Mouse (Mus musculus): ENCODE data around the gene Gpr146.

The Gpr146 gene

DNA sequence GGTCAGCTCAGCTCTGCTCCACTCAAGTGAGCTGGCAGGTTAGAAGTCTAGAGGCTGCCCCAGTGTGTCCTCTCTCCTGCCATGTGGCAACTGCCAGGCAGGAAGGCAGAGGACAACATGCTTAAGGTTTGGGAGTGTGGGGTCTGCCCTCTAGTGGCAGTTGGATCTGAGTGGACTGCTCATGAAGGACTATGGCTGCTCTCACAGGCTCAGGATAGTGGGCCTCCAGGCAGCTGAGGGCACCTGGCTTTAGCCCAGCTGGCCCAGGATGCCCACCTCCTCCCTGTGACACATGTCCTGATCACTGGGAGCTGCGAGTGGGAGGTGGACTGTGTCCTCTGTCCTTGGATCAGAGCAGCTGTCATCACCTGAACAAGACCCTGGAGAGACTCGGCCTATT lies 18.8 kb upstream of the Gpr146 start:
- no peak for DNase-seq (ENCODE audit: low spot score)

DNA sequence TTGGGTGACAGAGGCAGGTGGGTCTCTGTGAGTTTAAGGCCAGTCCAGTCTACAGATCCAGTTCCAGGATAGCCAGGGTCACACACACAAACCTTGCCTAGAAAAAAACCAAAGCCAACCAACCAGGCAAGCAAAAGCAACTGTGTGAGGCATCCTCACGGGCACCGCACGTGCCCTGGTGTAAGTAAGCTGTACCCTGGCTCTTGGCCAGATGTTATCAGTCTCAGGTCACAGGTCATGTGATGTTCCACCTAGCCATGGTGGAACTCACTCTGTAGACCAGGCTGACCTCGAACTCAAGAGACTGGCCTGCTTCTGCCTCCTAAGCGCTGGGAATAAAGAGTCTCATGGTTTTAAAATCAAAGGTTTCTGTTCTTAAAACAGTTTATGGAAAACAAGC lies 18.3 kb upstream of the Gpr146 start:
- no peak for DNase-seq (ENCODE audit: low spot score)

DNA sequence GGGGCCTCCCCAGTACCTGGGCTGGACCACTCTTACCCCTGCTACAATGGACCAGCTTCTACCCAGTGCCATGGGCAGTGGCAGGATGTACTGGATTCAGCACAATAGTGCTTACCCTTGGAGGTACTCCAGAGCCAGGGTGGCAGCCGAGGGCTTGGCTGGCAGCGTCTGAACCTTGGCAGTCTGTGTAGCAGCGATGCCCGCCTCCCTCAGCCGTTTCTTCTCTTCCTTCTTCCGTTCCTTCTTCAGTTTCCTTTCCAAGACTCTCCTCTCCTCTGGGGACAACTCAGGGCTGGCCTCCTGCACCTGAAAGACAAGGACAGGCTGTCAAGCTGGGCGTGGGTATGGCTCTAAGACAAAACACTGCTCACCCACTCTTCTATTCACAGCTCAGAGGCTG lies 13.6 kb upstream of the Gpr146 start:
- DNase-seq (ENCODE audit: low spot score): no peak

DNA sequence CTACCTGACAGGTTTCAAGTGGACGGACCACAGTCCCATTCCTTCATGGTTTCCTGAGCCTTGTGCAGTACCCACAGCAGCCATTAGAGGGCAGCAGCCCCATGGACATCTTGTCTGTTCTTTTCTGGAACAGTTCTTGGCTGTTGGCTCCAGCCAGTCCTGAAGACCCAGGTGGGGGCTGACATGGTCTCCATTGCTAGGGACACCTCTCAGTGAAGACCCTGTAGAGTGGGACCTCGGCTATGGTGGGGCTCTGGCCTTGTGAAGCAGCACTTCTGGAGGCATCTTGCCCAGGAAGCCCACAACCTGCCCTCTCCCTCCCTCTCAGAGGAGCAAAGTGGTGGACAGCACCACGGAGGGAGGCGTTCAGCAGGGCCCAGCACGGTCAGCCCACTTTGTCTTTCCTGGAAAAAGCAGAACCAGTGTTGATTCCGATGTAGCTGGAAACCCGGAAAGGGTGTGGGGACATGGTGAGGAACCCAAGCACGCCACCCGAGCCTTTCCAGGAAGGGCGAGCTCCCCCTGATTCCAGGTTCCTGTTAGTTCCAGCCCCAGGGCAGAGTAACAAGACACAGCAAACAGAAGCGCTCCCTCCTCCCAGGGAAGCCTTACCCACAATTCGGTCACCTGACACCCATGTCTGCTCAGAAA lies 13.1 kb upstream of the Gpr146 start:
- DNase-seq (ENCODE audit: low spot score): peak; percentile 83

DNA sequence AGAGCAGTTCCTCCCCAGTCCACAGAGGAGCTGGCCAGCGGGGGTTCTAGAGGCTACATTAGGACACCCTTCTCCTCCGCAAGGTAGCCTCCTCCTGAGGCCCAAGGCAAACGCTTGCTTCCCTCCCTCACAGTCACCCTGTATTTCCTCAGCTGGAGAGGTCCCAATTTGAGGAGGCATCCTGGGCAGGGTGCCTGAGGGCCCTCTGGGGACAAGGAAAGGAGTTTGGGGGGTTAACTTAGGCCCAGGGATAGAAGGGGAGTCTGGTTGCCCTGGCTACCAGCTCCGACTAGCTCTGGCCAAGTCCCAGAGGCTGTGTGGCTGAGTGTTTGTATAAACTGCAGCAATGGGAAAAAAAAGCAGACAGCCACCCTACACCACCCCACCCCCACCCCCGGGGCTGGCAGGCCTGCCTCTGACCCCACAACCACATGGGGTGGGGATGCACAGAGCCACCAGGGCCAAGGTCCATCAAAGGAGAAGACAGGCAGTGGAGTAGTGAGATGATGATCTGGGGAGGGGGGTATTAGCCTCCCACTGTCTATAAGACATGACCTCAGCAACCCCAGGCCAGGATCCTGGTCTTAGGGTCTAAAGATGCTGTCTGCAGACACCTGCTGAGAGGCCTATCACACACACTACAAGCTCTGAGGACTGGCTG lies 12.5 kb upstream of the Gpr146 start:
- no peak for DNase-seq (ENCODE audit: low spot score)

DNA sequence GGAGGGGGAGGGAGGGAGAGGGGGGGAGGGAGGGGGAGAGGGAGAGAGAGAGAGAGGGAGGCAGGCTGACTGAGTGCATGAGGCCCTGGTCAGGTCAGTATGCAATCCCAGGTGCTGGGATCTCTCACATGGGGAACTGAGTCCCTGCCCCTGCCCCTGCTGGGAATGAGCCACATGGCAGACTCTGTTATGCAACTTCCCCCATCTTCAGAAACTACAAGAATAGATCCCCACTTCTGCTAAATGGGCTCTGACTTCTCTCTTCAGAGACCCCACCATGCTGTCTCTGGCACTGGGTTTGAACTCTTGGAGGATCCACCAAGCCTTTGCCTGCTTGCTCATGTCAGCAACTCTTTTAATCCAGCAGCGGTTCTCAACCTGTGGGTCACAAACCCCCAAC lies 11.7 kb upstream of the Gpr146 start:
- no peak for DNase-seq (ENCODE audit: low spot score)

DNA sequence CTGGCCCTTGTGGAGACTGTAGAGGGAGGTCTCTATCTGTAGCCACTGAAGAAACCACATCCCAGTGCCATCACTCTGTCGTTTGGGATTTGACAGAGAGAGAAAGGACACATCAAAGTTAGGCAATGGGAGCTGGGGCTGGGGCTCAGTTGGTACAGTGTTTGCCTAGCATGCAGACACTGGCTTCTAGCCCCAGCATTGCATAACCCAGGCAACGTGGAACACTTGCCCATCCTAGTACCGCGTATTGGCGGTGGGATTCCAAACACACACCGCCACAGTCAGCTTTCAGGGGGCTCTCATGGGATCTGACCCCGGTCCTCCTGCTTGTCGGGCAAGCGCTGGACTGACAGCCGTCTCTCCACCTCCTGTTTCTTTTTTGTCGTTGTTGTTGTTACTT lies 11.0 kb upstream of the Gpr146 start:
- DNase-seq (ENCODE audit: low spot score): no peak

DNA sequence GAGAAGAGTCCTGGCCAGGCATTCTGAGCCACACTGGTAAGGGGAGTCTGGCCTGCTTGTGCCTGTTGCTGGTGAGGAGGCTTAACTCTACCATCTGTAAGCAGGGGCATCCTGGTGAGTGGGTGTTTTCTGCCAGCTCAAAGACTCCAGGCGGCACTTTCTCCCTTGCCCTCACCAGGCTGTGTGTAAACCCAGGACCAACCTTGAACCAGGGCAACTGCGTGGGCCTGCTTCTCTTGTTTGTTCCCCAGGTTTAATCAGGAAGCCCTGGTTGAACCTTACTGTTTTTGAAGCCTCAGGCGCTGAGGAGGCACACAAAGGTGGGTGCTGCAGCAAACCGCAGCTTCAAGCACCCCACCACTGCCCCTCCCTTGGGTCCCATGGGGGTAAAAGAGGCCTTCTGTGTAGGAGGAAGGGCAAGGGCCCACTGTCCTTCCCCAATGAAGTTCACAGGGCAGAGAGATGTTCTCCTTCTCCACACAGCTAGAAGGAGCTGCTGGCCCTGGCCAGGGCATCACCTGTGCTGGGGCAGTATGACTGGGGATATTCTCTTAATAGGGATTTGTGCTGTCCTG lies 9.5 kb upstream of the Gpr146 start:
- no peak for DNase-seq (ENCODE audit: low spot score)

DNA sequence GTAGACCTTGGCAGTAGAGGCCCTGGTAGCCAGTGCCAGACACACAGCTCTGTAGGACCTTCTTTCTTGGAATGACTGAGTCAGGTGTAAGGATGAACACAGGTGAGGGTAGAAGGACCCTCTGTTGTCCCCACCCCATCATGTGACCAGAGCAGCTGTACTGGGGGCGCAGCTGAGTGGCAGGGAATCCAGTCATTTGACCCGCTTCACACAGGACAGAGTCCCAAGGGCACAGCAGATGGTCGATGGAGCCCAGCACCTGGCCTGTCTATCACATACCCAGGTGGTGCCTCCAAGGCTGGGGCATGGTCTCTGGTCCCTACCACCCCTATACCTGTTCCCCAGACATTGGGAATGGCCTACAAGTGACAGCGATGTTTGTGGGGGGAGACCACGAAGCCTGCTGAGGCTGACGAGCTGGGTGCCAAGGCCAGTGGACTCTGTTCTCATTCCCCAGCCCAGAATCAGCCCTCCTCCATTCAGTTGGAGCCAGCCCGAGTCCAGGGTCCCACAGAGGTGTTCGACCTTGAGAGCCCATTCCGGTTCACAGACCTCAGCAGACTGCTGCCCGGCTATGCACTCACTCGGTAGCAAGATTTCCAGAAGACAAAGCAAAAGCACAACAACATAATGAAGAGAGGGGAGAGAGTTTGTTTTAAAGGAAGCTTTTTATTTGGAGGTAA lies 8.7 kb upstream of the Gpr146 start:
- no peak for DNase-seq (ENCODE audit: low spot score)

DNA sequence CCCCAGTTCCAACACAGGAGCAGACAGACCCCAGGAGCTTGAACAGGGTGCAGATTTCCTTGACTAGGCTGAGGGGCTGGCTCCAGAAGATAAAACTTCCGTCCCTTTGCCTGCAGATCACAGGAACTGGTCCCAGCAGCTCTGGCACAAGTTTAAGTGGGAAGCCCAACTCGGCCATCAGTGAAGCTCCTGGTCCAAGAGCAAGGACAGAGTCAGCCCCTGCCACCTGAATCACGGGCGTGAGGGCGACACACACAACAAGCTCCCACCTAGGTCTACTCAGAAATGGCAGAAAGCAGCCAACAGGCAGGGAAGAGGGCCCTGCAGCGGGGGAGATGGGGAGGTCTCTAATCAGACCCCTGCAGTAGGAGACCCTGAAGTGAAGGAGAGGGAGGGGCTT lies 7.2 kb upstream of the Gpr146 start:
- DNase-seq (ENCODE audit: low spot score): no peak

DNA sequence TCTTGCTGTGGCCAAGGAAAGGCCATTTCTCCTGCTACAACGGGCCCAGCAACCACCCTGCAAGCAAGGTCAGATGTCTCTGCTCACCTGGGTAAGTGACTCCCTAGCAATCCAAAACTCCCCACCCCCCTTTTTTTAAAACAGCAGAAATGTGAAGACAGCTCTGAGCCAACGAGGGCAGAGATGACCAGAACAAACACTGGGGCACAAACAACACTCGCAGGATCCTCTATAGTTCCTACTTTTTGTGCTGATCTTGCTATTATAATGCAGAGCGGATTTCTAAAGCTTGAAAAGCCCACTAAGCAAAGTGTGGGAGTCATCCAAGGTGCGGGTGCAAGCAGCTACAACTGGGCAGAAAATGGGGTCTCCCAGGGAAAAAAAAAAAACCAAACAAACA lies 6.4 kb upstream of the Gpr146 start:
- no peak for DNase-seq (ENCODE audit: low spot score)

DNA sequence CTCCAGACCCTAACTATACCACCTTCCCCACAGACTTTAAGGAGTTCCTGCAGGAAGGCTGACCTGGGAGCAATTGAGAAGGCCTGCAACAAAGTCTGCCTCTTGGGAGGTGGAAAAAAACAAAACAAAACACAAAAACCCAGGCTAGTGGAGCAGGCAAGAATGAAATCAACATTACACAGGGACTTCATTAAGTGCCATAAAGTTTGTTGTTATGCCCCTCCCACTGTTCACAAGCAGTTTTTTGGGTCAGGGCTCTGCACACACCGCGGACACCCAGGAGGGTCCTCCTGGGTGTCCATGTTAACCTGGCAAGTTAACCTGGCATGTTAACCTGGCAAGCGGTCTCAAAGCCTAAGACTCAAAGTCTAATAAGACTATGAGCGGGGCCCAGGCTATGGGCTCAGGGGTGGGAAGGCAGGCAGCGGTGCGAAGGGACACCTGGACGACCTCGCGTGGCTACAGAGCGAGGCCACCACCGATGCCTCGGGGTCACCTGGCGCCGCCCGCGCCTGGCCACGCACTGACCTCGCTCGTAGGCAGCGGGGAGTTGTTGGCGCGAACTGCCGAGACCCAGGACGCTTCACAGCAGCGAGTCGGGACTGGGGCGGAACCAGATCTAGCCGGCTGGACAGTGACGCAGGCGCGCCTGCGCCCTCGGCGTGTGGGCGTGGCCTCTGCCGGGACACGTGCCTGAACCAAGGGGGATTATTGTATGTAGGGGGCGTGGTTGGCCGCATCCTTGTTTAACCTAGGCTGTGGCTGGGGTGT lies 5.7 kb upstream of the Gpr146 start:
- peak; percentile 91 for DNase-seq (ENCODE audit: low spot score)

DNA sequence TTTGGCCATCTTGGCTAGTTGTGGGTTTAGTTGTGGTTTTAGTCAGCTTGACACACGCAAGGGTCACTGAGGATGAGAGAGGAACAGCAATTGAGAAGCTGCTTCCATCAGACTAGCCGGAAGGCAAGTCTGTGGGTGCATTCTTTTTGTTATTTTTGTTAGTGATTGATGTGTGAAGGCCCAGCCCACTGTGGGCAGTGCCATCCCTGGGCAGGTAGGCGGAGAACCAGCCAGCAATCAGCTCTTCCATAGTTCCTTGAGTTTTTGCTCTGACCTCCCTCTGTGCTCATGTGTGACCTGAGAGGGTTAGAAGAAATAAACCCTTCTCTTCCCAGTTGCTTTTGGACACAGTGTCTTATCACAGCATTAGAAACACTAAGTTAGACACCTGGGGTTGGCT lies 4.4 kb upstream of the Gpr146 start:
- DNase-seq (ENCODE audit: low spot score): no peak

DNA sequence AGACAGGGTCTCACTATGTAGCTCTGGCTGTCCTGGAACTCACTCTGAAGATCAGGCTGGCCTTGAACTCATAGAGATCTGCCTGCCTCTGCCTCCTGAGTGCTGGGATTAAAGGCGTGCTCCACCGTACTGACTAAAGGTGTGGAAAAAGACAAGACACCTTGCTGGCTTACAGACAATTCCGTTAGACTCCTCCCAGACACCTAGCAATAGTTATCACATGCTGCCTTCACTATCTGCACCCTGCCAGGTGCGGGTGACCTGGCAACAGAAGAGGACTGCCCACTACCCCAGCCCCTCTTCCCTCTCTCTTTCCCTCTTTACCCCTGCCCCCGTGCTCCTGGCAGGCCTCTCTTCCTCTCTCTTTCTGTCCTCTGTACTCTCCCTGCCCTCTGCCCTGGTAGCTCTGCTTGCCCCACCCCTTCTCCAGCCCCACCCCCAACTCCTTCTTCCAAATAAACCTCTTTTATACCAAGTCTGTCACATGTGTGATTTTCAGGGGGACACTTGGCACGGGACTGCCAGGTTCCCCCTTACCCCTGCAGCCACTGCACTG lies 3.5 kb upstream of the Gpr146 start:
- DNase-seq (ENCODE audit: low spot score): no peak

DNA sequence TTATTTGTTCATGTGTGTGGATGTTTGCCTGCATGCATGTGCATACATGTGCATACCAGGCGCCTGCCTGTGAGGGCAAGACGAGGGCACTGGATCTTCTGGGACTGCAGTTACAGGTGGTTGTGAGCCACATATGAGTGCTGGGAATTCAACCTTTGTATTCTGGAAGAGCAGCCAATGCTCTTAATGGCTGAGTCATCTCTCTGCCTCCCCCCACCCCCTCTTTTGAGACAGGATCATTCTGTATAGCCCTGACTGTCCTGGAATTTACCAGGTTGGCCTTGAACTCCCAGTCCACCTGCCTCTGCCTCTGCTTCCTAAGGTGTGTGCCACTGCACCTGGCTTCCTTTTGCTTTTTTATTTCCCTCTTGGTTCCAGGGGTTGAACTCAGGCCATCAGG lies 2.7 kb upstream of the Gpr146 start:
- no peak for DNase-seq (ENCODE audit: low spot score)

DNA sequence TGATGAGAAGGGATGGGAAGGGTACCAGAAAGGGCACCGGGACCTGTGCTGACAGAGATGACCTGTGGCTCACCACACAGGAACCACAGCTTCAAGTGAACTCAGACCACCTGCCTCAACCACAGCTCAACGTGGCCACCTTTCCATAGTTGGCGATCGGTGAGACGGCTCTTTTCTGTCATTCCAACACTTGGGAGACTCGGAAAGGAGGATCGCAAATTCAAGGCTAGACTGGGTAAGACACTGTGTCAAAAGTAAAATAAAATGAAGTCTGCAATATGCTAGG lies 717 bp downstream of the Gpr146 start:
- DNase-seq (ENCODE audit: low spot score): no peak

DNA sequence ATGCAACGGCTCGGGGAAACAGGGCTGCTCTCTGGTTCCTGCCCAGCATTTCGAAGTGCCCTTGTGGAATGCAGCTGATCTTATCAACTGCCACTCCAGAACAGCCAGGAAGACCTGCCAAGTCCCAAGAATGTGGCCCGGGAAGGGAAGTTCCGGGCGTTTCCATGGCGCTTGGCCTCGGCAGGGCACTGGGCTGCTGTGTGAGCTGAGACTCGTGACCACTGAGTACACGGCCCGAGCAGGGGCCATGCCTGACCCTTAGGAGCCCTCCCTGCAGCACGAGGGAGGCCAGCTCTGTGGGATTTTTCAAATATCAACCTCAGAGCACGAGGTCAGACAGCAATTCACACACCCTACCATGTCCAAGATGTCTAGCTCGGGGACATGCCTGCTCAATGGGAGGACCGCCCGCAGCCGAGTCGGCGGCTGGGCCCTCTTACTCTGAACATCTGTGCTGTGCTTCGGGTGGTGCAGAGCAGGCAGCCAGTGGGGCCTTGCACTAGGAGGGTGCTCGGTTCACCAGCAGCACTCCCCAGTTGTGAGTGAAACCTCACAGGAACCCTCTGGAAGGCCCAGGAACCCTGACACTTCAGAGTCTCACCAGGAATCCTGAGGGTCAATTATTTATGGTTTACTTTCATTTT lies 1.6 kb downstream of the Gpr146 start:
- DNase-seq (ENCODE audit: low spot score): no peak

DNA sequence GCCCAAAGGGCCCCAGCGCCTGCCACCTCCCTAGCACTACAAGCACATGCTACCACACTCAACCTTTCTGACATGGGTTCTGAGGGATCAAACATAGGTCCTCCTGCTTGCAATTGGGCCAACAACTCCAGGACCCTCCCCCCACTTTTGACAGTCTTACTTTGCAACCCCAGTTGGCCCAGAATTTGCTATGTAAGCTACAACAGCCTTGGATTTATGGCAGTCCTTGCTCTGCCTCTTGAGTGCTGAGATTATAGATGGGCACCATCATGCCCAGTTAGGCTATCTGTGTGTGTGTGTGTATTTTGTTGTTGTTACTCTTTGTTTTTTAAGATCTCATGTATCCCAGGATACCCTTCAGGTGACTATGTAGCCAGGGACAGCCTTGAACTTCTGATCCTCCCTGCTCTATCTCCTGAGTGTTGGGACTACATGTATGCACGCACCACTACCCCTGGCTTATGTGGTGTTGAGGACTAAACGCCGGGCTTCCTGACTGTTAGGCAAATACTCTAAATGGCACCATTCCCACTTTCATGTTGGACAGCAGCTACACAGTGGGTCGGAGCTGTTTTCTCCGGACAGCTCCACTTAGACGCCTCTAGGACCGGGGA lies 2.4 kb downstream of the Gpr146 start:
- DNase-seq (ENCODE audit: low spot score): no peak

DNA sequence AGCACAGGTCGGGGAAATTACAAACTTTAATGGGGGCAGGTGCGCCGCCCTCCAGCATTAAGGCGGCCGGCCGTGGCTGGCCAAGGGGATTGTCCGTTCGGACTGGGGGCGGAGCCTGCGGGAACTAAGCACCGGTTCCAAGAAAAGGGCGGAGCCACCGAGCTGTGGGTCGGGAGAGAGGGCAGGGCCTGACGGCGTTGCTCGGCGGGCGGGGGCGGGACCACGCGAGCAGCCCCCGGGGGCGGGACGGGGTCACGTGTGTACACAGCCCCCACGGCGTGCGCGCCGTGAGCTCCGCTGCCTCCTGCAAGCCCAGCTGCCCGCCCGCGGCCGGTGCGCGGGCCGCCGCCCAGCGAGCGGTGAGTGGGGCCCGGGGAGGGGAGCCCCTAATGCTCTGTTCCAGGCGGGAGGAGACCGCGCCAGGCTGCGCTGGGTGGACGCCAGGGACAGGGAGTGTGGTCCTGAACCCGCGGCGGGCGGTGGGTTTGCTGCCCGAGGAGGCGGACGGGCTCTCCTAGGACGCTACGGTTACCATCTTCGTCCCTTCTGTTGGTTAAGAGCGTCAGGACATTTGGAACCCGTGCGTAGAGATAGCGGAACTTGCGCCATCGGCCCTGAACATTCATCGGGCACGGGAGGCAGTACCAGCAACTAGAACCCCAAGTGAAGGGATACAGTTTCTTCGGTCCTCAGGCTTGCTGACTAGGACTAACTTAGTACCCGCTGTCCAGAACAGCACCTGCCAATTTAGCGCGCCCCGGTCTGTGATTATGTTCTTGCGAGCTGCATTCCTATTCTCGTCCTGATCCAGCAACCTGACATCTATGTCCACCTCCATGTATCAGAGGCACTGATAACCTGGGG lies 3.1 kb downstream of the Gpr146 start:
- peak; percentile 84 for DNase-seq (ENCODE audit: low spot score)
